Mouse (Mus musculus): ENCODE results near the gene Hist1h2aa. TPM values are rescaled to one million over a fixed set of nuclear protein-coding genes. Genes with fewer than 3 reads are reported as not detected.

Hist1h2aa gene
- polyA plus RNA-seq, 1 experiment from 2014 or later: not detected

DNA sequence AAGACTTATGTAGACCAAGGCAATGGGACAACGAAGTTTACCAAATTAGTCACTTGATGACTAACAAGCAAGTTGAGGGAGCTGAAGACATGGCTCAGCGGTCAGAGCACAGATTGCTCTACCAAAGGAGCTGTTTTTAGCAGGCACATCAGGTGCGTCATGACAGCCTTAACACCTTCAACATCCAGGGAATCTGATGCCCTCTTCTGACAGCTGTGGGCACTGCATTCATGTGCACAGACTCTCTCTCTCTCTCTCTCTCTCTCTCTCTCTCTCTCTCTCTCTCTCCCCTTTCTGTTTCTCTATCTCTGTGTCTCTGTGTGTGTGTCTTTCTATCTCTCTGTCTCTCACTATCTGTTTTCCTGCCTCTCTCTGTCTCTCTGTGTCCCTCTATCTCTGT is 16.7 kb downstream of the Hist1h2aa start:
- Histone ChIP-seq H3K9me3 (ENCODE audit: low read length) (no peaks in the 10 kb centered on the region), H3K4me3 (ENCODE audit: low read depth, low read length) (no peak overlapping the region), H3K9ac (replicated peaks) (no peak overlapping the region), H3K27ac (ENCODE audit: low read depth) (no peak overlapping the region), H3K4me1 (ENCODE audit: insufficient read depth) (no peaks in the 10 kb centered on the region), H3K36me3 (replicated peaks; ENCODE audit: insufficient read depth, low read length) (no peaks in the 10 kb centered on the region), H3K27me3 (ENCODE audit: insufficient read depth, low read length) (no peaks in the 10 kb centered on the region), H3K4me2 (ENCODE audit: low read depth, low read length) (no peak overlapping the region)
- peak; percentile 74 for TF ChIP-seq CTCF (IDR thresholded peaks at IDR 0.05; ENCODE audit: low read depth)
- TF ChIP-seq EP300 (IDR thresholded peaks at IDR 0.05; ENCODE audit: low read depth): no peak
- peak; percentile 45 for DNase-seq
- ATAC-seq: no peak
- 50% methylated on average over 3 of the region's 3 CpGs for WGBS (ENCODE audit: insufficient replicate concordance)

DNA sequence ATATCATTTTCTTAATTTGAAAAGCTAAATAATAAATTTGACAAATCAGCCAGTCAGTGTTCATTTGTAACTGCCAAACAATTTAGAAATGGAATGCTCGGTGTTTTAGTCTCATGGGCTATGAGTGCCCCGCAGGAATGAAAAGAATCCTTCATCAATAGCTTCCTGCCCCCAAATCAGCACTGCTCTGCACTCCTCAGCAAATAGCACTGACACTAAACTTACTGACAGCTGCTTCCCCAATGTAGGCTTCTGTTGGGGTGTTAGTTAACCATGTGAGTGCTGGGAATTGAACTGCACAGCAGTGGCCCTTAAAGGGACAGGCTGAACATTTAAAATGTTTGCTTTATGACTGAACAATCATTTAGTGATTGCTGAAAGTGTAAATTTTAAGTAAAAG is 25.5 kb downstream of the Hist1h2aa start:
- no peaks in the 10 kb centered on the region for H3K4me1 ChIP-seq (ENCODE audit: insufficient read depth)
- no peak overlapping the region for H3K9ac ChIP-seq (replicated peaks)
- WGBS (ENCODE audit: insufficient replicate concordance): 23% methylated on average over 2 of the region's 2 CpGs
- H3K27ac ChIP-seq (ENCODE audit: low read depth): no peak overlapping the region
- TF ChIP-seq CTCF (IDR thresholded peaks at IDR 0.05; ENCODE audit: low read depth): no peak
- no peak for TF ChIP-seq EP300 (IDR thresholded peaks at IDR 0.05; ENCODE audit: low read depth)
- no peak overlapping the region for H3K4me2 ChIP-seq (ENCODE audit: low read depth, low read length)
- H3K4me3 ChIP-seq (ENCODE audit: low read depth, low read length): no peak overlapping the region
- ATAC-seq (no peak), DNase-seq (no peak)
- no peaks in the 10 kb centered on the region for H3K9me3 ChIP-seq (ENCODE audit: low read length)
- H3K27me3 ChIP-seq (ENCODE audit: insufficient read depth, low read length): no peaks in the 10 kb centered on the region
- no peaks in the 10 kb centered on the region for H3K36me3 ChIP-seq (replicated peaks; ENCODE audit: insufficient read depth, low read length)

DNA sequence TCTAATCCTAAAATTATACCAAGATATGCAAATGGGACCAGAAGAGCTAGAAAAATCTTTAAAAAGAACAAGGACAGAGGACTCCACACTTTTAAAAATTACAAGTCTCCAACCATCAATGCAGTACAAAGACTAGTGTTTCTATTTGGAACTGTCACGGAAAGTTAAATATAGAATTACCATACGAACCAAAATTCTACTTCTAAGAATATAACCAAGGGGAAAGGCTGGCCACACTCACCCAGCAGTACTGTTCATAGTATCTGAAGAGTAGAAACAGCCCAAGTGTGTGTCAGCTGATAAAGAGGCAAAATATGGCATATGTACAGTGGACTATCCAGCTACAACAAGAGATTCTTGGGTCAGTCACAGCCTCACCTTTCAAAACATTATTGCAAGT is 30.6 kb downstream of the Hist1h2aa start:
- H3K9me3 ChIP-seq (ENCODE audit: low read length): no peaks in the 10 kb centered on the region
- H3K4me2 ChIP-seq (ENCODE audit: low read depth, low read length): no peak overlapping the region
- 53% methylated on average over 2 of the region's 2 CpGs for WGBS (ENCODE audit: insufficient replicate concordance)
- ATAC-seq: no peak
- H3K27me3 ChIP-seq (ENCODE audit: insufficient read depth, low read length): no peaks in the 10 kb centered on the region
- H3K9ac ChIP-seq (replicated peaks): no peak overlapping the region
- no peak overlapping the region for H3K4me3 ChIP-seq (ENCODE audit: low read depth, low read length)
- no peaks in the 10 kb centered on the region for H3K36me3 ChIP-seq (replicated peaks; ENCODE audit: insufficient read depth, low read length)
- no peak for TF ChIP-seq CTCF (IDR thresholded peaks at IDR 0.05; ENCODE audit: low read depth)
- no peak for TF ChIP-seq EP300 (IDR thresholded peaks at IDR 0.05; ENCODE audit: low read depth)
- no peaks in the 10 kb centered on the region for H3K4me1 ChIP-seq (ENCODE audit: insufficient read depth)
- H3K27ac ChIP-seq (ENCODE audit: low read depth): no peak overlapping the region
- no peak for DNase-seq

DNA sequence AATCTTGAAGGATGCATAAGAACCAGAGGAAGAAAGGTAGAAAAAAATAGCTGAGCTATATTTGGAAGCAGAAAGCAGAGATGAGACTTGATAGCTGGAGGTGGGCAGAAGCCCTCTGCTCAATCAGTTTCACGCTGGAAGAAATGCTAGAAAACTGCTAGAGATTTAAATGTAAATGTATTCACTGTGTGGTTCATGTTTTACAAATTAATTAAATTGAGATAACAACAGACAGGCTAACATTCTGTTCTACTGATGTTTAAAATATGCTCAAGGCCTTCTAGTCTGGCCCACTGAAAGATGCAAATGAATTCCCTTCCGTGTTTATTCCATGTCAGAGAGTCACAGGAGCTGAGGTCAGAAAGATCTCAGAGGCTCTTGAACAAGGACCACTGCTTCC is 37.6 kb downstream of the Hist1h2aa start:
- H3K9me3 ChIP-seq (ENCODE audit: low read length): no peaks in the 10 kb centered on the region
- H3K27ac ChIP-seq (ENCODE audit: low read depth): no peak overlapping the region
- WGBS (ENCODE audit: insufficient replicate concordance): 57% methylated on average over 2 of the region's 2 CpGs
- no peaks in the 10 kb centered on the region for H3K27me3 ChIP-seq (ENCODE audit: insufficient read depth, low read length)
- H3K4me1 ChIP-seq (ENCODE audit: insufficient read depth): no peaks in the 10 kb centered on the region
- TF ChIP-seq CTCF (IDR thresholded peaks at IDR 0.05; ENCODE audit: low read depth) (no peak), EP300 (IDR thresholded peaks at IDR 0.05; ENCODE audit: low read depth) (no peak)
- no peak overlapping the region for H3K9ac ChIP-seq (replicated peaks)
- DNase-seq (no peak), ATAC-seq (no peak)
- no peak overlapping the region for H3K4me3 ChIP-seq (ENCODE audit: low read depth, low read length)
- H3K36me3 ChIP-seq (replicated peaks; ENCODE audit: insufficient read depth, low read length): no peaks in the 10 kb centered on the region
- H3K4me2 ChIP-seq (ENCODE audit: low read depth, low read length): no peak overlapping the region

DNA sequence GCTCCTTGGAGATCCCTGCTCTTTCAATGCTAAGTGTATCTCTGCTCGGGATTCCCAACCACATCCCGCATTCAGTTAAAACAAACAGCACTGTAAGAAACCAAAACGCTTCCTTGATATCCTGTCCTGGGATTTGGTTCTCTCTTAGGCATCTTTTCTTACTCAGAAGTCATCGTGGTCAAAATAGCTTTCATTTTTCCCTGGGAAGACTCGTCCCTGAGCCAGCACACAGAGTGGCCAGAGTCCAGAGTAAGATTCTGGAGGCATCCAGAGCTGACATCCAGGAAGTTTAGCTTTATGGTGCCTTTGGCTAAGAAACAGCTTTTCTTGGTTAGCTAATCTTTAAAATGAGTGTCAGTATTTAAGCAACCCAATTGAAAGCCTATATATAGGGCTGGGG is 38.0 kb downstream of the Hist1h2aa start:
- WGBS (ENCODE audit: insufficient replicate concordance): 63% methylated on average over 5 of the region's 5 CpGs
- Histone ChIP-seq H3K4me3 (ENCODE audit: low read depth, low read length) (no peak overlapping the region), H3K27ac (ENCODE audit: low read depth) (no peak overlapping the region), H3K36me3 (replicated peaks; ENCODE audit: insufficient read depth, low read length) (no peaks in the 10 kb centered on the region), H3K27me3 (ENCODE audit: insufficient read depth, low read length) (no peaks in the 10 kb centered on the region), H3K4me2 (ENCODE audit: low read depth, low read length) (no peak overlapping the region), H3K9ac (replicated peaks) (no peak overlapping the region), H3K9me3 (ENCODE audit: low read length) (no peaks in the 10 kb centered on the region), H3K4me1 (ENCODE audit: insufficient read depth) (no peaks in the 10 kb centered on the region)
- no peak for ATAC-seq
- no peak for TF ChIP-seq CTCF (IDR thresholded peaks at IDR 0.05; ENCODE audit: low read depth)
- TF ChIP-seq EP300 (IDR thresholded peaks at IDR 0.05; ENCODE audit: low read depth): no peak
- DNase-seq: no peak

Small RNA genes lying within 50 kb of the gene (microRNA-seq; reads per million reads assigned to microRNA genes)
- gene Gm44344: not detected

Other genes starting within 250 kb of the Hist1h2aa start
- not detected in 2 replicates for gene Hist1h1t, start 238.6 kb upstream of the Hist1h2aa start, polyA plus RNA-seq (2015; fragmentation: Nextera tagmentation; extraction: Ambion mirVana)
- 6.2 and 6.5 TPM in 2 replicates for gene Hist1h4c, start 236.0 kb upstream of the Hist1h2aa start, polyA plus RNA-seq (2015; fragmentation: Nextera tagmentation; extraction: Ambion mirVana)
- gene Hfe, start 223.6 kb upstream of the Hist1h2aa start, polyA plus RNA-seq (2015; fragmentation: Nextera tagmentation; extraction: Ambion mirVana): 24.0 and 25.1 TPM in 2 replicates
- 69.6 and 74.1 TPM in 2 replicates for gene Hist1h1c, start 195.7 kb upstream of the Hist1h2aa start, polyA plus RNA-seq (2015; fragmentation: Nextera tagmentation; extraction: Ambion mirVana)
- 2.8 and 3.5 TPM in 2 replicates for gene Hist1h3c, start 188.9 kb upstream of the Hist1h2aa start, polyA plus RNA-seq (2015; fragmentation: Nextera tagmentation; extraction: Ambion mirVana)
- gene Hist1h2bb, start 187.7 kb upstream of the Hist1h2aa start, polyA plus RNA-seq (2015; fragmentation: Nextera tagmentation; extraction: Ambion mirVana): 1.6 and 2.7 TPM in 2 replicates
- 46.5 and 47.4 TPM in 2 replicates for gene Hist1h2ab, start 183.3 kb upstream of the Hist1h2aa start, polyA plus RNA-seq (2015; fragmentation: Nextera tagmentation; extraction: Ambion mirVana)
- gene Hist1h3b, start 182.2 kb upstream of the Hist1h2aa start, polyA plus RNA-seq (2015; fragmentation: Nextera tagmentation; extraction: Ambion mirVana): 10.2 and 16.0 TPM in 2 replicates
- 2.5 and 3.2 TPM in 2 replicates for gene Hist1h4b, start 177.4 kb upstream of the Hist1h2aa start, polyA plus RNA-seq (2015; fragmentation: Nextera tagmentation; extraction: Ambion mirVana)
- gene Hist1h4a, start 173.2 kb upstream of the Hist1h2aa start, polyA plus RNA-seq (2015; fragmentation: Nextera tagmentation; extraction: Ambion mirVana): 0.40 and 0.49 TPM in 2 replicates
- gene Hist1h3a, start 172.1 kb upstream of the Hist1h2aa start, polyA plus RNA-seq (2015; fragmentation: Nextera tagmentation; extraction: Ambion mirVana): 6.1 and 7.5 TPM in 2 replicates
- 2.8 and 4.6 TPM in 2 replicates for gene Hist1h1a, start 170.8 kb upstream of the Hist1h2aa start, polyA plus RNA-seq (2015; fragmentation: Nextera tagmentation; extraction: Ambion mirVana)
- not detected in 2 replicates for gene Trim38, start 164.5 kb upstream of the Hist1h2aa start, polyA plus RNA-seq (2015; fragmentation: Nextera tagmentation; extraction: Ambion mirVana)
- 37.0 and 39.8 TPM in 2 replicates for gene Slc17a2, start 127.5 kb upstream of the Hist1h2aa start, polyA plus RNA-seq (2015; fragmentation: Nextera tagmentation; extraction: Ambion mirVana)
- 4.8 and 6.0 TPM in 2 replicates for gene Slc17a3, start 95.0 kb upstream of the Hist1h2aa start, polyA plus RNA-seq (2015; fragmentation: Nextera tagmentation; extraction: Ambion mirVana)
- 1.0 and 1.2 TPM in 2 replicates for gene Slc17a1, start 66.7 kb upstream of the Hist1h2aa start, polyA plus RNA-seq (2015; fragmentation: Nextera tagmentation; extraction: Ambion mirVana)
- gene Slc17a4, start 19.5 kb upstream of the Hist1h2aa start, polyA plus RNA-seq (2015; fragmentation: Nextera tagmentation; extraction: Ambion mirVana): 1.1 and 2.0 TPM in 2 replicates
- gene Hist1h2ba, start 306 bp upstream of the Hist1h2aa start, polyA plus RNA-seq (2015; fragmentation: Nextera tagmentation; extraction: Ambion mirVana): not detected in 2 replicates
- gene Scgn, start 56.8 kb downstream of the Hist1h2aa start, polyA plus RNA-seq (2015; fragmentation: Nextera tagmentation; extraction: Ambion mirVana): not detected in 2 replicates

All from liver, postnatal 0 days (tissue).